Mouse (Mus musculus): ENCODE data around the gene Sult6b1. TPM values are rescaled to one million over a fixed set of nuclear protein-coding genes. Genes with fewer than 3 reads are reported as not detected.

Sult6b1 gene
- polyA plus RNA-seq (2015; fragmentation: Nextera tagmentation; extraction: Ambion mirVana), result 0.14 and 0.16 TPM in 2 replicates

DNA sequence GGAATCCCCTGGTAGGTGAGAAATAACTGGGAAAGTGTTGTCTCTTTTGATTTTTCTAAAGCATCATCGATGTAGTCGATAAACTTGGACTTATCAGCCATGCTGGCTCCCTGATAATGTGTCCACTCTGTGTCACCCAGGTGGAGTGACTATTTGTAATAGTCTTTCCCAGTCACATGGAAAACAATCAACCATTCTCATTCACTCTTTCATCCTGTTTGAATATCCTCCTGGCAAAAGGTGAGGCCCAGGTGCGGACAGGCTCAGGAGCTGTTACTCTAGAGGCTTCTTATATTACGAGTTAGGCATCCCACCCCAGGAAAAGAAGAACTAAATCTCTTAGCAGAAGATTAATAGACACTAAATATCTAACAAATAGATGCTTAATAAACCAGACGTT is at the start of gene Sult6b1:
Sult6b1 (minus strand) TSS at position 101 of the 400 bp plus-strand sequence.
- Histone ChIP-seq H3K27me3 (peaks cover 3% of the 10 kb centered on the region; the same call in 1 of the 2 replicates), H3K4me1 (replicated peaks) (no peaks in the 10 kb centered on the region), H3K9me3 (replicated peaks) (no peaks in the 10 kb centered on the region), H3K36me3 (no peaks in the 10 kb centered on the region), H3K4me3 (no peak within 1 kb of the TSS), H3K9ac (no peak within 1 kb of the TSS), H3K27ac (no peak within 1 kb of the TSS), H3K4me2 (no peak within 1 kb of the TSS)
- ATAC-seq (replicated peaks; ENCODE audit: insufficient number of reproducible peaks, insufficient read depth, low FRiP score, low read depth), result no peak
- 79% methylated on average over 5 of the region's 5 CpGs for WGBS

DNA sequence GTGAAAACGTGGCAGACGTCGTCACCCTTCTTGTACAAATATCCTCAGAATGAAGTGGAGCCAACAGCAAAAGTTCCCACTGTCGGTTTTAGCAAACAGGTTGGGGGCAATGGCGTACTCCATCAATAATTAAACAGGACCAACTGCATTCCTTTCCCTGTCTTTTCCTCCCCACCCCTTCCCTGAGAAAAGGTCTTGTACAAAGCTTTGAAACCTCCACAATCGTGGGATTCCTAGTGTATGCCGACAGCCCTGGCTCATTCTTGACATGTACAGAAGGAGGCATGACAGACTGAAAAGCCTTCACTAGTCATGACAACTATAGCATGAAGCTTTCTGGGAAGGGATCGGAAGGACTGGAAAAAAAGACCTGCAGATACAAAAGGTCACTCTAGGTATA is 46.4 kb upstream of the Sult6b1 start:
- ATAC-seq (replicated peaks; ENCODE audit: insufficient number of reproducible peaks, insufficient read depth, low FRiP score, low read depth), result no peak
- H3K36me3 ChIP-seq, result peaks cover 87% of the 10 kb centered on the region

DNA sequence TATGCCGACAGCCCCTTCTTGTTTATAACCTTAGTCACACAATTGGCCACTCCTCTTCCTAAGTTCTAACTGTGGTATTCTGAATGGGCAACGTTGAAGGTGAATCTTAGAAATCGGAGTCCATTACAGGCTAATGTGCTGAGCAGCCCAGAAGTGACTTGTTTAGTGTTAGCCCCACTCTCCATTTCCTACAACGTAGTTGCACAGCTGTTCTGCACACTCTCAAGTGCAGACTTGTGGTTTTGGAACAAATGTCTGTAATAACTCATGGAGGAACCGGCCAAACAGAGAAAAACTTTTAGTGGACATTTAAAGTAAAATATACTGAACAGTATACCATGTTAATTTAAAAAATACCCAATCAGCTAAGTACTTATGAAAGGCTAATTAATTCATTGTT is 45.3 kb upstream of the Sult6b1 start:
- no peak overlapping the region for H3K4me2 ChIP-seq
- 84% methylated on average over 5 of the region's 5 CpGs for WGBS
- H3K4me1 ChIP-seq (replicated peaks), result no peaks in the 10 kb centered on the region
- ATAC-seq (replicated peaks; ENCODE audit: insufficient number of reproducible peaks, insufficient read depth, low FRiP score, low read depth), result no peak
- H3K9me3 ChIP-seq (replicated peaks), result no peaks in the 10 kb centered on the region
- no peaks in the 10 kb centered on the region for H3K27me3 ChIP-seq
- no peak overlapping the region for H3K4me3 ChIP-seq
- H3K9ac ChIP-seq, result no peak overlapping the region
- H3K36me3 ChIP-seq, result peaks cover 79% of the 10 kb centered on the region
- H3K27ac ChIP-seq, result no peak overlapping the region

More for the DNA sequence above, 46.4 kb upstream of the Sult6b1 start:
- Histone ChIP-seq H3K4me1 (replicated peaks) (no peaks in the 10 kb centered on the region), H3K27me3 (no peaks in the 10 kb centered on the region), H3K9ac (no peak overlapping the region), H3K27ac (no peak overlapping the region), H3K4me2 (no peak overlapping the region), H3K4me3 (no peak overlapping the region), H3K9me3 (replicated peaks) (no peaks in the 10 kb centered on the region)
- 85% methylated on average over 8 of the region's 8 CpGs for WGBS

DNA sequence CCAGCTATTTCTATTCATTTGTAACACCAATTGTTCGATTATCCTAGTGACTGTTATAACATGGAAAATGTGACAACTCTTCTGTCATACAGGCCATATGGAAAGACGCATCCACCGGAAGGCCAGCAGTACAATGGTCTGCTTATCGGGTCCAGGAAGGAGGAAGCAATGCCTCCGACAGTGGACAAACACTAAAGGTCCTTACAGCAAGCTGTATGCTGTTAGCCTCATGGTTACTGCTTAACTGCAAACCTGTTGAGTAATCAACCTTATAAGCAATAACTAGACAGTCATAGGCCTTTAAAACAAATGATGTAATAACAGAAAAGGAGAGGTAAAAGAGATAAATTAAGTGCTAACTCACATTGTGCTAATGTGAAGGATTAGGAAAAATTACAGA is 44.4 kb upstream of the Sult6b1 start:
- no peak overlapping the region for H3K4me2 ChIP-seq
- H3K9ac ChIP-seq, result no peak overlapping the region
- WGBS, result 81% methylated on average over 5 of the region's 5 CpGs
- H3K9me3 ChIP-seq (replicated peaks), result no peaks in the 10 kb centered on the region
- no peaks in the 10 kb centered on the region for H3K4me1 ChIP-seq (replicated peaks)
- no peaks in the 10 kb centered on the region for H3K27me3 ChIP-seq
- H3K36me3 ChIP-seq, result peaks cover 81% of the 10 kb centered on the region
- no peak overlapping the region for H3K27ac ChIP-seq
- ATAC-seq (replicated peaks; ENCODE audit: insufficient number of reproducible peaks, insufficient read depth, low FRiP score, low read depth), result no peak
- H3K4me3 ChIP-seq, result no peak overlapping the region

DNA sequence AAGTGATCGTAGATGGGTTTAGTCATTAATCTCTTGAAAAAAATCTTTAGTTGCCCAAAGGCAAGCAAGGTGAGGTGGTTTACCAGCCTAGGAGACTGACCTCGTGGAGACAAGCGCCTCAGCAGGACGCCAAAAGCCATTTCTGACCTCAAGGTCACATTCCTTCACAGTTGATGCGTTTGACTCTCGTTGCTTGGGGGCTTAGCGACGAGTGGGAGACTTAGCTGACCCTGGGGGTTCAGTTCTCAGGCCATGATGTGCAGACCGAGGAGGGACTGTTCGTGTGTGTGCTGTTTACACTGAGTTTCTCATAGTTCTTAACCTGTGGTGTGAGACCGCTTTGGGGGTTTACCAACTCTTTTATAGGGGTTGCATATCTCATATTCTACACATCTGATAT is 35.8 kb upstream of the Sult6b1 start:
- Histone ChIP-seq H3K9me3 (replicated peaks) (no peaks in the 10 kb centered on the region), H3K4me2 (no peak overlapping the region), H3K4me1 (replicated peaks) (peaks cover 3% of the 10 kb centered on the region), H3K27ac (no peak overlapping the region), H3K36me3 (peaks cover 44% of the 10 kb centered on the region), H3K4me3 (no peak overlapping the region), H3K27me3 (no peaks in the 10 kb centered on the region), H3K9ac (no peak overlapping the region)
- ATAC-seq (replicated peaks; ENCODE audit: insufficient number of reproducible peaks, insufficient read depth, low FRiP score, low read depth), result no peak
- WGBS, result 58% methylated on average over 11 of the region's 11 CpGs

DNA sequence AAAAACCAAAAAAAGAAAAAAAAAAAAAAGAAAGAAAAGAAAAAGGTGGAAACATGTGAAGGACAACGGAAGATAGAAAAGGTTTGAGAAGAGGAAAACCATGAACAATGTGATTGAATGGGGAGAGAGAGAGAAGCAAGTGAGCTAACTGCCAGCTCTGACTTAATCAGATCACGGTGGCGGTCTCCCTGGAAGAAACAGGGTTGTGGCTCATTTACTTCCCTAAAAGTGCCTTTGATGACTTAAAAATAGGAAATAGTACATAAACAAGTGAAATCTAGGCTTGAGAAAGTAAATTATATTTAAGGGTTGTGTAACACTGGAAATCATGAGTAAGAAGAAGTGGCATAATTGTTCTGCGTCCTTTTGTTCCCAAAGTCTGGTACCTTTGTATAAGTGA is 32.1 kb upstream of the Sult6b1 start:
- Histone ChIP-seq H3K27ac (no peak overlapping the region), H3K4me3 (no peak overlapping the region), H3K4me2 (no peak overlapping the region), H3K9ac (no peak overlapping the region), H3K36me3 (peaks cover 39% of the 10 kb centered on the region), H3K4me1 (replicated peaks) (peaks cover 15% of the 10 kb centered on the region), H3K9me3 (replicated peaks) (no peaks in the 10 kb centered on the region), H3K27me3 (no peaks in the 10 kb centered on the region)
- ATAC-seq (replicated peaks; ENCODE audit: insufficient number of reproducible peaks, insufficient read depth, low FRiP score, low read depth), result no peak
- WGBS, result 90% methylated on average over 4 of the region's 4 CpGs

DNA sequence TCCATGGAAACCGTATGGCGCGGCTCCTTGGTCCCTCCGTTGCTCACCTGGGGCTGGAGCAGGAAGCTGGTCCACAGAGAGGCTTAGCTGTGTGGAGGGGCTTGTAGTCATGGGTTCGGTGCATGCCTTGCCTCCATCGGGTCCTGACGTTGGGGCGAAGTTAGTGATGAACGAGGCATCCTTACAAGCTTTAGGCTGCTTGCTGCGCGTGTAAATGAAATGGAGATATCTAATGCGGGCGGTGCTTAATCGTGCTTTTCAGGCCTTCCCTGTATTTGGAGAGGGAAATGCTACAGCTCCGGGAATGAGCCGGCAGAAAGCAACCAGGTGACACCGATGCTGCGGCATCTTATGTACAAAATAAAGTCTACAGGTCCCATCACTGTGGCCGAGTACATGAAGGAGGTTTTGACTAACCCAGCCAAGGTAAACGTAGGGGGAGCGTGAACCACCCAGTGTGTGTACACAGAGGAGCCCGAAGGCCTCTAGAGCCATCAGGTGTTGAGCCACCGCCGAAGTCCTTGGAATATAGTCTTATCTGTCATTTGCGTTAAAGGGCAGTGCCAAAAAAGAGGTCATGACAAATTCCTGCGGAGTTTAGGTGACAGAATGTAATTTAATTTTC is 30.5 kb upstream of the Sult6b1 start:
- 6% methylated on average over 26 of the region's 26 CpGs for WGBS
- Histone ChIP-seq H3K27ac (peak overlapping the region; percentile 51; the same call in 1 of the 2 replicates), H3K4me2 (peak overlapping the region; percentile 79), H3K9me3 (replicated peaks) (no peaks in the 10 kb centered on the region), H3K27me3 (no peaks in the 10 kb centered on the region), H3K9ac (peak overlapping the region; percentile 64), H3K36me3 (peaks cover 42% of the 10 kb centered on the region), H3K4me1 (replicated peaks) (peaks cover 17% of the 10 kb centered on the region), H3K4me3 (peak overlapping the region; percentile 76)
- ATAC-seq (replicated peaks; ENCODE audit: insufficient number of reproducible peaks, insufficient read depth, low FRiP score, low read depth), result no peak

DNA sequence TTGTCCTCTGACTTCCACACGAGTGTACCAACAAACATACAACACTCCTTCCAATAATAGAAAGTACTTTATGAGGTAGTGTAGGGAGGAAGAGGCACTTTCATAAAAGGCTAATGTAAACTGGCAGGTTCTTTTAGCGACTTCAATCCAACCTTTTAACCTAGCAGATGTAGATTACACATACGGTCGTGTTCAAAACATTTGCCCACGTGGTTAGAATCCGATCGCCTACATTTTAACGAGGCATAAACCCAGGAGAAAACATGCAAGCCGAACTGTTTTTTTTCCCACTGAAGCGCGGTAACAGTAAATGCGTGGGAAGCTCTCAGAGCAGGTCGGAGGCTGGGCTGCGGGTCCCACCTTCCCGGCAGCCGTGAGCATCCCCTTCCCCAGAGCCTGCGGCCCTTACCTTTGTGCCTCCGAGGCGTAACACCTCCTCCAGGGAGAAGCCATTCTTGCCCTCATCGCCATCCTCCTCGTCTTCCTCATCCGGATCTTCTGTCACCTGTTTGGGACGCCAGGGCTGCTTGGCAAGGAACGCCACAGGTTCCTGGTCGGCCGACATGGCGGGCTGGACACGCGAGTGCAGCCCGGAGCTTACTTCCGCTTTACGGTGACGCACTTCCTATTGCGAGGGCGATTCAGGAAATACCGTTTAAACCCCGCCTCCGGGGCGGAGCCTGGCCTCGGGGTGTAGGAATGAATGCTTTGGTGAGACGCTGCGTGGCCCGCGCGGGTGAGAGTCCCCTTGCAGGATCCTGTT is 29.9 kb upstream of the Sult6b1 start, which contains the start of the genes Cebpz and Ndufaf7:
Cebpz (minus strand) TSS at position 601 of the 763 bp plus-strand sequence.
Ndufaf7 (plus strand) TSS at position 671 of the 763 bp plus-strand sequence.
- under 1% methylated on average over 45 of the region's 45 CpGs for WGBS
- peaks cover 40% of the 10 kb centered on the region for H3K36me3 ChIP-seq
- peak within 1 kb of the TSS; percentile 76 for H3K4me3 ChIP-seq
- peaks cover 17% of the 10 kb centered on the region for H3K4me1 ChIP-seq (replicated peaks)
- ATAC-seq (replicated peaks; ENCODE audit: insufficient number of reproducible peaks, insufficient read depth, low FRiP score, low read depth), result peak; percentile 99
- no peaks in the 10 kb centered on the region for H3K9me3 ChIP-seq (replicated peaks)
- peak within 1 kb of the TSS; percentile 75 for H3K9ac ChIP-seq
- no peaks in the 10 kb centered on the region for H3K27me3 ChIP-seq
- peak within 1 kb of the TSS; percentile 51; the same call in 1 of the 2 replicates for H3K27ac ChIP-seq
- peak within 1 kb of the TSS; percentile 79 for H3K4me2 ChIP-seq

DNA sequence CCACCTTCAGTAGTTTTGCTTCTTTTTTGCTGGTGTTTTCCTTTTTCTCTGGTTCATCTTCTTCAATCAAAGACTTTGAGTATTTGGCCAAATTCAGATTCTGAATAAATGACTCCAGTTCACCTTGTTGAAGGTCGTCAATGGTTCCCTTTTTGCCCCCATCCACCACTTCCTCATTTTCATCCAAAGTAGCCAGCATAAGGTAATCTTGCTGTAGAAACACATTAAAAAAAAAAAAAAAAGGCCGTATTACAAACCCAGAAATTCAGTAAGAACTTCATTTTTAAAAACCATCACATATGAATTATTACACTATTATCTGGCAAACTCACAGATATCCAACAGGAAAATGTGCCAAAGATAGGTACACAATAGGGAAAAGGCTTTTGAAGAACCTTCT is 29.1 kb upstream of the Sult6b1 start:
- no peaks in the 10 kb centered on the region for H3K27me3 ChIP-seq
- WGBS, result 77% methylated on average over 2 of the region's 2 CpGs
- peak overlapping the region; percentile 75 for H3K9ac ChIP-seq
- no peak for ATAC-seq (replicated peaks; ENCODE audit: insufficient number of reproducible peaks, insufficient read depth, low FRiP score, low read depth)
- peak overlapping the region; percentile 79 for H3K4me2 ChIP-seq
- peaks cover 17% of the 10 kb centered on the region for H3K4me1 ChIP-seq (replicated peaks)
- peak overlapping the region; percentile 76 for H3K4me3 ChIP-seq
- peaks cover 41% of the 10 kb centered on the region for H3K36me3 ChIP-seq
- no peak overlapping the region for H3K27ac ChIP-seq
- H3K9me3 ChIP-seq (replicated peaks), result no peaks in the 10 kb centered on the region

DNA sequence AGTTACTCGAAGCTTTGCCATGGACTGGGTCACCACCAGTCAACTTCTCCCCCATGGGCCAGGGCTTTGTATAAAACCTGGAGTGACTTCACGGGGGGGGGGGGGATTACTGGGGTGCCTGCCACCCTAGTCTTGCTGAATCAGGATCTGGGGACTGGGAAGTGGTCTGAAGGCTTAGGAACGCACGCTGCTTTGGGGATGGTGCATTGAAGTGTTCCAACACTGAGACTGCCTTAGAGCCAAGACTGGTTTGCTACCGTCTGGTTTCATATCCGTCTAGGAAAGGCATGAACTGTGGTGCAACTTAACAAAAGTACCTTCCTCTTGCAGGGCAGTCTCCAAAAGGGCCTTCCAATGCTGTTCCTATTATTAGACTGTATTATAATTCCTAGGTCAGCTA is 10.9 kb upstream of the Sult6b1 start:
- WGBS, result 43% methylated on average over 6 of the region's 6 CpGs
- Histone ChIP-seq H3K27ac (0 out of 2 replicates have a peak overlapping the region, but pooled peaks have one; percentile 87), H3K36me3 (peaks cover 37% of the 10 kb centered on the region), H3K4me1 (replicated peaks) (peaks cover 16% of the 10 kb centered on the region), H3K9ac (no peak overlapping the region), H3K4me2 (peak overlapping the region; percentile 76), H3K9me3 (replicated peaks) (no peaks in the 10 kb centered on the region), H3K4me3 (no peak overlapping the region), H3K27me3 (no peaks in the 10 kb centered on the region)
- ATAC-seq (replicated peaks; ENCODE audit: insufficient number of reproducible peaks, insufficient read depth, low FRiP score, low read depth), result no peak

DNA sequence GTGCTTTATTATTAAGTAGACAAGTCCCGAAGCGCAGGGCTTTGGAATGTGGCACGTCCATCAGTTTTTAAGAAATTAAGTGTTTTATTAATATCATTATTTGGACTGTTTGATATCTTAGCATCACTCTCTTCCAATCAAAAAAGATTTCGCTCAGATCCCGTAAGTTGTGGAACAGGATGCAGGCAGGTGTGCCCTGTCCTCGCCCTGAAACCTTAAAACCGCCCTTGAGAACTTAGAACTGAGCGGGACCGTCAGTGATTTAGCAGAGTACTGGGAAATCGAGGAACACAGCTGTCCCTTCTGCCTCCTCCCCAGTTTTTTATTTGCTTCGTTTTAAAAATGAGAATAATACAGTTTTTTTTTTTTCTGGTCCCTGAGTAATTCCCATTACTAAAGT is 10.1 kb upstream of the Sult6b1 start:
- H3K27ac ChIP-seq, result peak overlapping the region; percentile 87
- H3K27me3 ChIP-seq, result no peaks in the 10 kb centered on the region
- no peaks in the 10 kb centered on the region for H3K9me3 ChIP-seq (replicated peaks)
- peaks cover 16% of the 10 kb centered on the region for H3K4me1 ChIP-seq (replicated peaks)
- H3K36me3 ChIP-seq, result peaks cover 31% of the 10 kb centered on the region
- peak overlapping the region; percentile 77 for H3K9ac ChIP-seq
- peak overlapping the region; percentile 69 for H3K4me3 ChIP-seq
- WGBS, result 3% methylated on average over 11 of the region's 11 CpGs
- H3K4me2 ChIP-seq, result peak overlapping the region; percentile 76
- ATAC-seq (replicated peaks; ENCODE audit: insufficient number of reproducible peaks, insufficient read depth, low FRiP score, low read depth), result no peak

Data from heart, embryonic 15.5 days (tissue).